Mouse (Mus musculus) megakaryocyte progenitor cell, adult 5-6 weeks (primary cell): ENCODE results near the gene Fer. TPM values are rescaled to one million over a fixed set of nuclear protein-coding genes. Genes with fewer than 3 reads are reported as not detected.
A peak's percentile ranks its signal among the peaks of the same experiment; 100 is the strongest.

Source experiments
- ATAC-seq: replicated peaks from 2 replicates; pipeline ENCODE4 v1.8.0; 2016; ENCODE audit warnings: mild to moderate bottlenecking, moderate TSS enrichment, inconsistent platforms; ENCODE audit not compliant: poor library complexity
- total RNA-seq, 2 experiments: library from RNA; stranded (forward) in 1 of 2; stranded (reverse) in 1 of 2; fragments of 157-497, 149-512 nt in 1 of 2; fragments of 200-1000 nt in 1 of 2; gene quantifications; 2 replicates each; pipeline versions ENCODE4 v1.2.3 to v1.2.4; 2015 to 2017

Gene Fer
- total RNA-seq, 2 experiments from 2014 or later, result 5.9 to 6.7 TPM

DNA sequence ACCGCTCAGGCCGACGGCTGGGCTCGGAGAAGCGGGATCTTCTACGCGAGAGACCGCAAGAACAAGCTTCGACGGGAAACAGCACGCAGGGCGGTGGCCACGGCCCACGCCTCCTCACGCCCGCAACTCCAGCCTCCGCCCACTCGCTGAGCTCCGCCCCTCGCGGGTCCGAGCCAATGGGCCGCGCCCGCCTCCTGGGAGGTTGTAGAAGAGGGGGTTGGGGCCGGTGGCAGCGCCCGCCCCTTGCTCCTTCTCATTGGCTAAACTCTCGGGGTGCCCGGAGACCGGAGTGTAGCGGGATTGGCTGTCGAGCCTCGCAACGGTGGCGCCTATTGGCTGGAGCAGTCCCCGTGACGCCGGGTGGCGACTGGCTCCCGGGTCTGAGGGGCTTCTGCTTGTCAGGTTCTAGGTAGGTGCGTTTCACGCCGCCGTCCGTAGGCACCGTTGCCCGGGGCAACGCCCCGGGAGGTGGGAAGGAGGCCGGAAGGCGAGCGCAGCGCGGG is 836 bp downstream of the Fer start, which contains the start of gene A930002H24Rik:
Gene A930002H24Rik, minus strand, starts transcription at position 145 of the 503 bp plus-strand sequence.
- peak; percentile 96 for ATAC-seq

GRCm38 (mm10) chr17:63864171-63864571 is 1.3 kb downstream of the Fer start:
- ATAC-seq, result peak; percentile 13

DNA sequence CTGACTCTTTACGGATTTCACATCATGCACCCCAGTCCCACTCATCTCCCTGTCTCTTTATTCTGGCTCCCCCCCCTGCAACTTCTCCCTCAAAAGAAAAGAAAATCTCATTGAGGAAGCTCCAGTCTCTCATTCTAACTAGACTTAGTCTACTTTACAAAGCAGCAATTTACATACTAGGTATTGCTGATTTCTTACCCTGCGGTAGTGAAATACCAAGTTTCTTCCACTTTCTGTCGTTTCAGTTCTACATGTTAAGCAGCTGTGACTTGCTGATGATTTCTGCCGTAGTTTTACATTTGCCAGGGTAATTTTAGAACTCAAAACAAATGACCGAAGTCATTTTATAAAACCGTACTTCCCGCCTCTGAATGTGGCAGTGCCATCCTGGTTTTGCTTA is 8.9 kb downstream of the Fer start:
- ATAC-seq, result no peak

DNA sequence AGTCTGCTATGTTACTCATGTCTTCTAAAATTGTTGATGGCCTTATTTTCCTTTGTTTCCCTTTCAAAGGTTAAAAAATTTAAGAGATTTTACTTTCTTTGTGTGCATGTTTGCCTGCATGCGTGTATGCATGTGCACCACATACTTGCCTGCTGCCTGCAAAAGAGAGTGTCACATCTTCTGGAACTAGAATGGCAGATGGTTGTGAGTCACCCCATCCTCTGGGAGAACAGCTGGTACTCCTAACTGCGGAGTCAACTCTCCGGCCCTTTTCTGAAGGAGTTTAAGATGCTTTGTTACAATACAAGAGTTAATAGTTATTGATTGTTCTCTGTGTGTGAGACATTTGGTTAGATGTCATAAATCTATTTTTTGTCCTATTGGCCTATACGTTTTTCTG is 16.0 kb downstream of the Fer start:
- no peak for ATAC-seq

DNA sequence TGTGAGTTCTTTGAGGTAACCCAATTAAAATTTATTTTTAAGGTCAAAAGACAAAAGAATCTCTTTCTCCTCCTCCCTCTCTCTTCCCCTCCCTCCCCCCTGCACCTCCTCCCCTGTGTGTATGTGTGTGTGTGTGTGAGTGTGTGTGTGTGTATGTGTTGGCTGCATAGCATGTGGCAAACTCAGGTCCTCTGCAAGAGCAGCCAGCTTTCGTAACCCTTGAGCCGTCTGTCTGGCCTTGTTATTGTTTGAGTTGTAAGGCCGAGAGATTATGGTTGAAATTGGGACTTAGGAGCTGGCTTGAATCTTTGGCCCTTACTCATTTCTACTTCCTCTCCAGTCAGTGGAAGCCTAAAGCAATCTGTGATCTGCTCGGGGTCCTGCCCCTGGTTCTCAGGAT is 17.1 kb downstream of the Fer start:
- ATAC-seq, result no peak

- ATAC-seq, result no peak
These were observed 24.1 kb downstream of the Fer start for GRCm38 (mm10) chr17:63886988-63887387.

- ATAC-seq, result no peak
These were observed 27.7 kb downstream of the Fer start for GRCm38 (mm10) chr17:63890611-63891010.

DNA sequence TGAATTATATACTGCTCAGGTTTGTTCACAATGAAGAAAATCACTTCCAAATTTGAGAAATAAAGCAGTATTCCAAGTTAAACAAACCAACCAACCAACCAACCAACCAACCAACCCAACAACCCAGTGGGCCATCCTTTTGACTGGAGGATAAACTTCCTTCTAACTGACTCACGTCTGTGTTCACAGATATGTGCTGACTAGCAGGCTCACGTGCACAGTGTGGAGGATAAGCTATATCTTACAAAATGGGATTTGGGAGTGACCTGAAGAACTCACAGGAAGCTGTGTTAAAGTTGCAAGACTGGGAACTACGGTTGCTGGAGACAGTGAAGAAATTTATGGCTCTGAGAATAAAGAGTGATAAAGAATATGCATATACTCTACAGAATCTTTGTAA is 33.0 kb downstream of the Fer start:
- ATAC-seq, result no peak

DNA sequence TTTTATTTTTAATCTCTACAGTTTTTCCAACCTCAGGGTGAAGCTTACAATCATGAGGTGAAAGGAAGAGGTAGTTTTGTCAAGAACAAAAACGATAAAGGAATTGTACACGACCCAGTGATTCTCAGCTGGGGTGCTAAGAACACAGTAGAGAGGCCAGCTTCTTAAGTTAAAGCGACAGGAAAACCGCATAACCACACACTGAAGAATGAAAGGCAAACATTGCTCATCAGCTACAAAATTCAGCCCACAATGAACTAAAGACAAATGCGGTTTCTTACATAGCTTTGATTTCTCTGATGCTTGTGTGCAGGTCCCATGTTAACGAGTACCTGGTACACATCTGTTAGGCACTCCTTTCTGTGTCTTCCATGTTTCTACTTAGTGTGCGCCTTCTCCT is 34.2 kb downstream of the Fer start:
- no peak for ATAC-seq

- ATAC-seq, result no peak
These were observed 46.4 kb downstream of the Fer start for GRCm38 (mm10) chr17:63909297-63909696.

DNA sequence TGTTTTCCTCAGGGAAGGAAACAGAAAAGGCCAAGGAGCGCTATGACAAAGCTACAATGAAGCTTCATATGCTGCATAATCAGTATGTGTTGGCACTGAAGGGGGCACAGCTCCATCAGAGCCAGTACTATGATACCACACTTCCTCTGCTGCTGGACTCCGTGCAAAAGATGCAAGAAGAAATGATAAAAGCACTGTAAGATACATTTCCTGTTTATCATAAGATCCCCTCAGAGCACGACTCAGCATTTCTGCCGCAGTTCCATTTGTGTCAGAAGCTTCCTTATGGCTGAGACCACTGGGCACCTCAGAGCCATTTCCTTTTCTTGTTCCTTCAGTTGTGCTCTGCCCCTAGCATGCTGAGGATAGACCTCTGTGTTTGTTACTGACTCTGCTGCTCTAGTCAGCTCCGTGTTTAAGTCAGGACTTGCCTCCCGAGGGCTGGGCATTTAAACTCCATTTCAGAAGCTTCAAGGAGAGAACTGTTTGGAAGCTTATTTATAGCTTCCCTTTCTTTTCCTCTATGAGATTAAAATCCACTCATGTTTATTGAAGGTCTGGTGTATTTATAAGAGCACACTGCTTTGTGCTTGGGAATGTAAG is 58.8 kb downstream of the Fer start:
- peak; percentile 87 for ATAC-seq

- no peak for ATAC-seq
These were observed 62.7 kb downstream of the Fer start for GRCm38 (mm10) chr17:63925581-63925980.

DNA sequence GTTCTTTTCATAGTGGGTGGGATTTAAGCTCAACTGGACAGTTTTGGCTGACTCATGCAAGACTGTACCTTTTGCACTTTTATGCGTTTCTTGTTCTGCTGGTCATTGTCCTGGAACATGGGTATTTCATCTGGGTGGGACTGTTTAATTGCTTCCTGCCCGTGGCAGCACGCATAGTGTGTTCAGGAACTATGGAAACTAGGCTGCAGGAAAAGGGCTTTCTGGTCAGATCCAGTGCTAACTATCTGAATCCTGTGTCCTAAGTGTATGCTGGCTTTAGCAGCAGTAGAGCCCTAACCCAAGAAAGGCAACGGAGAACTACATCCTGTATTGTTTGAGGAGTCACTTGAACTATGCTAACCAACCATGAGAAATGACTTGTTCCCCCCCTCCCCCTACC is 67.8 kb downstream of the Fer start:
- no peak for ATAC-seq

DNA sequence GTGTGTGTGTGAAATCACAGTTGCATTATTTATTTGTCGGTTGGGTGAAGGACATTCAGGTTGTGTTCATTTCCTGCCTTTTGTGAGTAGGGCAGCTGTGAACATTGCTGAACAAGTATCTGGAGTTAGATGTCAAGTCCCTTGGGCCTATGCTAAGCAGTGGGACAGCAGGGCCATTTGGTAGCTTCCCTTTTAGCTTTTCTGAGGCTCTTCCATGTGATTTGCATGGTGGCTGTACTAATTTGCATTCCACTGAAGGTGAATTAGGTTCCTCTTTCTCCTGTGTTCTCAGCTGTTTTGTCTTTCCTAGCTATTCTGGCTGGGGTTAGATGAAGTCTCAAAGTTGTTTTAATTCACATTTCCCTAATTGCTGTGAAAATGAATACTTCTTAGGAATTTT is 68.7 kb downstream of the Fer start:
- ATAC-seq, result peak; percentile 91

DNA sequence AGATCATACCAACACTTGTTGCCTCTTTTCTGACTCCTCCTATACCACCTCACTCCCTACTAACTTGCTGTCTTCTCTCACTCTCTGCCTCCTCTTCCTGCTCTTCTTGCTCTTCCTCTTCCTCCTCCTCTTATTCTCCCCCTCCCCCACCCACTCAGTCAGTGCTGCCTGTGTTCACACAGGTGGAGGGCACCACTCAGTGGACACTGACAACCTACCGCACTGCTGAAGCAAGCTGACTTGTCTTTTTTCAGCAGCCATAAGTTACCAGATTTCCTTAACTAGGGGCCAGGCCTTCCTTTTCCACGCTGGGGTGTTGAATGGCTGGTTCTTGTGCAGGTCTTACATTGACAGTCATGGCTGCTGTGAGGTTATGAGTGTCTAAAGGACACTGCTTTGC is 72.5 kb downstream of the Fer start:
- ATAC-seq, result no peak

GRCm38 (mm10) chr17:63937886-63938285 is 75.0 kb downstream of the Fer start:
- no peak for ATAC-seq

- no peak for ATAC-seq
These were observed 83.9 kb downstream of the Fer start for GRCm38 (mm10) chr17:63946772-63947171.

DNA sequence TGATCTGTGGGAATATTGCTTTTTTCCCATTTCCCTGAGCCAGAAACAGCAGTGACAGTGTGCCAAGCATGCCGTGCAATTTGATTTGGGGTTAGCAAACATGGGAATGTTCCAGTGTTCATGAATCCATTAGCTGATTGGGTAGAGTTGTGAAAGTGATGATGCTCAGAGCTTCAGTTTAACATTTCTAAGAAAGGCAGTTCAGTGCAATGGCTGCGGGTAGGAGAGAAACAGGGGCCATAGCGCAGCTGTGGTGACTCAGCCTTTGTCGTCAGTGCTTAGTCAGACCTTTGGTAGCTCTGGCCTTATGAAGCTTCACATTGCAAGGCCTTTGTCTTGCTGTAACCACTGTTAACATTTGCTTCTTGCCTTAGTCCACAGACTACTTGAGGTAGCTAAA is 85.9 kb downstream of the Fer start:
- no peak for ATAC-seq

- peak; percentile 71 for ATAC-seq
These were observed 88.6 kb downstream of the Fer start for GRCm38 (mm10) chr17:63951436-63951835.

- ATAC-seq, result no peak
These were observed 104.2 kb downstream of the Fer start for GRCm38 (mm10) chr17:63967091-63967490.

GRCm38 (mm10) chr17:63969448-63969847 is 106.6 kb downstream of the Fer start:
- ATAC-seq, result no peak

DNA sequence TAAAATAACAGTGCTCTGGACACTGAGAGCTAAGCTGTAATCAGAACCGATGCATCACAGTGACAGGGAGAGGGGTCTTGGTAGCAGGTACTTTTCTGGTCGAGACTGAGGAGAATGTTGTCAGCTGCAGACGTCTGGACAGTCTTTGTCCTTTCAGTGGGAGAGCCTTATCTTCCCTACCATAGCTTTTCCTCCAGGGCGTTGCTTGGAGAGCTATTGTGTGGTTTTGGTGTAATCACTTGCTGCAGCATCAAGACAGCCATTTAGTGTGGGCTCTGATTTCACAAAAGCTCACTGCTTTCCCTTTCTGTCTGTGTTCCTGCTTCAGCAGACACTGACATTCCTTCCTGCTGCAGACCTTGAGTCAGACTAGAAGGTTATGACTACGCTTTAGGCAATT is 107.4 kb downstream of the Fer start:
- peak; percentile 84 for ATAC-seq

DNA sequence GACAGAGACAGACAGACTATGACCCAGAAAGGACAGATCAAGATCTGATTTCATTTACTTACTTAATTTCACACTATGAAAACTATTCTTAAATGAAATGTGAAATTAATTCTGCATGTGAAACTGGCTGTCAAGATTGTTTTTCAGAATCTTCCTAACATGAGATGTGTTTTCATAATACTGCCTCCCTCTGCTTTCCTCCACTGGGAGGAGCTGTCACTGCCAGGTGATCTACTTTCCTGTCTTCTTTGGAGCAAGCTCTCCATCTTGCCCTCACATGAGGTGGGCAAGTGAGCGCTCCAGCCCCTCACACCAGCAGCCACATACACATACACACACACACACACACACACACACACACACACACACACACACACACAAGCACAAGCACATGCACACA is 108.1 kb downstream of the Fer start:
- ATAC-seq, result no peak
